Mouse (Mus musculus) hindbrain, embryonic 13.5 days (tissue): ENCODE results near the gene Ldhc. TPM values are rescaled to one million over a fixed set of nuclear protein-coding genes. Genes with fewer than 3 reads are reported as not detected.

Source experiments
- polyA plus RNA-seq: library from polyadenylated mRNA; unstranded; fragments of >200 nt; fragmentation: Nextera tagmentation; extraction: Ambion mirVana; gene quantifications from 2 replicates; pipeline ENCODE4 v1.2.1, GENCODE M21; 2015

Gene Ldhc
- polyA plus RNA-seq, 1 experiment from 2014 or later = 0.26 TPM

Other genes with a start within 250 kb of the Ldhc start
- 34.5 and 36.8 TPM in 2 replicates for gene Sergef, start 221.4 kb upstream of the Ldhc start, polyA plus RNA-seq
- 0.43 and 0.62 TPM in 2 replicates for gene Tph1, start 188.7 kb upstream of the Ldhc start, polyA plus RNA-seq
- 16.1 and 17.6 TPM in 2 replicates for gene Saal1, start 150.5 kb upstream of the Ldhc start, polyA plus RNA-seq
- 0.35 TPM in 1 of 2 replicates, not detected in the other for gene Saa3, start 145.5 kb upstream of the Ldhc start, polyA plus RNA-seq
- gene Saa4, start 128.6 kb upstream of the Ldhc start, polyA plus RNA-seq = not detected in 2 replicates
- not detected in 2 replicates for gene Saa1, start 118.2 kb upstream of the Ldhc start, polyA plus RNA-seq
- not detected in 2 replicates for gene Saa2, start 109.4 kb upstream of the Ldhc start, polyA plus RNA-seq
- 15.6 and 16.3 TPM in 2 replicates for gene Hps5, start 65.1 kb upstream of the Ldhc start, polyA plus RNA-seq
- 43.7 and 44.2 TPM in 2 replicates for gene Gtf2h1, start 65.1 kb upstream of the Ldhc start, polyA plus RNA-seq
- gene Ldha, start 19.7 kb upstream of the Ldhc start, polyA plus RNA-seq = 521 and 535 TPM in 2 replicates
- gene Tsg101, start 58.8 kb downstream of the Ldhc start, polyA plus RNA-seq = 397 and 415 TPM in 2 replicates
- 5.0 and 5.9 TPM in 2 replicates for gene Uevld, start 97.3 kb downstream of the Ldhc start, polyA plus RNA-seq
- not detected in 2 replicates for gene Gm9999, start 122.4 kb downstream of the Ldhc start, polyA plus RNA-seq
- gene Spty2d1, start 147.2 kb downstream of the Ldhc start, polyA plus RNA-seq = 8.9 and 9.8 TPM in 2 replicates
- gene Tmem86a, start 189.4 kb downstream of the Ldhc start, polyA plus RNA-seq = 24.4 and 27.1 TPM in 2 replicates